ENCODE assay signal across 8 mouse cellular contexts in genomic region chr9:22051958-22052254, GRCm38 (mm10). TPM values are rescaled to one million over a fixed set of nuclear protein-coding genes. Genes with fewer than 3 reads are reported as not detected.
DNase-seq lines count a peak whose midpoint lies in the region; ATAC-seq lines count a peak whose summit lies in the region.

TSS of gene Elavl3 (minus strand) at chr9:22052023.

- H3K9ac ChIP-seq in intestine, embryonic 16.5 days (ENCODE audit: low read depth, low read length), result peak within 1 kb of the TSS; percentile 57
- no peak within 1 kb of the TSS for H3K9ac ChIP-seq in liver, embryonic 16.5 days (ENCODE audit: low read depth, low read length)
- no peak within 1 kb of the TSS for H3K9ac ChIP-seq in stomach, embryonic 15.5 days

- DNase-seq in adrenal gland, postnatal 36 days, result peak; percentile 24 to 40
- DNase-seq in adrenal gland, adult 2 months, result no peak
- DNase-seq in ES-CJ7 (ENCODE audit: low read depth, low spot score), result peak; percentile 72
- peak; percentile 73 for DNase-seq in embryonic facial prominence, embryonic 10.5 days (ENCODE audit: low spot score)
- no peak for DNase-seq in lung, postnatal 10 days

- H3K9me3 ChIP-seq in embryonic facial prominence, embryonic 10.5 days, result no peaks in the 10 kb centered on the region
- no peaks in the 10 kb centered on the region for H3K9me3 ChIP-seq in intestine, embryonic 16.5 days (ENCODE audit: control insufficient read depth, low read length)
- no peaks in the 10 kb centered on the region for H3K9me3 ChIP-seq in liver, embryonic 16.5 days (replicated peaks; ENCODE audit: control insufficient read depth, low read length)
- no peaks in the 10 kb centered on the region for H3K9me3 ChIP-seq in stomach, embryonic 15.5 days

- H3K4me2 ChIP-seq in intestine, embryonic 16.5 days (ENCODE audit: low read depth, low read length), result peak within 1 kb of the TSS; percentile 77
- peak within 1 kb of the TSS; percentile 56 for H3K4me2 ChIP-seq in liver, embryonic 16.5 days (ENCODE audit: low read depth, low read length)
- H3K4me2 ChIP-seq in stomach, embryonic 15.5 days, result peak within 1 kb of the TSS; percentile 78

- H3K36me3 ChIP-seq in embryonic facial prominence, embryonic 10.5 days (replicated peaks), result peaks cover 1% of the 10 kb centered on the region; the same call in 1 of the 2 replicates
- no peaks in the 10 kb centered on the region for H3K36me3 ChIP-seq in intestine, embryonic 16.5 days (ENCODE audit: control insufficient read depth, insufficient read depth, low read length)
- no peaks in the 10 kb centered on the region; the same call in 1 of the 2 replicates for H3K36me3 ChIP-seq in liver, embryonic 16.5 days (ENCODE audit: control insufficient read depth, insufficient read depth)
- H3K36me3 ChIP-seq in stomach, embryonic 15.5 days, result no peaks in the 10 kb centered on the region

- H3K4me3 ChIP-seq in embryonic facial prominence, embryonic 10.5 days, result peak within 1 kb of the TSS; percentile 65
- peak within 1 kb of the TSS; percentile 45 for H3K4me3 ChIP-seq in intestine, embryonic 16.5 days (ENCODE audit: low read length)
- H3K4me3 ChIP-seq in liver, embryonic 16.5 days (ENCODE audit: low read depth, low read length), result peak within 1 kb of the TSS; percentile 33
- peak within 1 kb of the TSS; percentile 37 for H3K4me3 ChIP-seq in stomach, embryonic 15.5 days (replicated peaks)

- 2% methylated on average over 18 of the region's 28 CpGs for WGBS in embryonic facial prominence, embryonic 10.5 days
- WGBS in intestine, embryonic 16.5 days, result 2% methylated on average over 27 of the region's 28 CpGs
- 3% methylated on average over 26 of the region's 28 CpGs for WGBS in liver, embryonic 16.5 days (ENCODE audit: insufficient replicate concordance)
- 2% methylated on average over 25 of the region's 28 CpGs for WGBS in stomach, embryonic 15.5 days

- peaks cover 85% of the 10 kb centered on the region for H3K27me3 ChIP-seq in embryonic facial prominence, embryonic 10.5 days (replicated peaks; ENCODE audit: low read depth, poor library complexity, severe bottlenecking)
- peaks cover 42% of the 10 kb centered on the region for H3K27me3 ChIP-seq in intestine, embryonic 16.5 days (replicated peaks; ENCODE audit: control insufficient read depth, insufficient read depth, low read length)
- peaks cover 62% of the 10 kb centered on the region for H3K27me3 ChIP-seq in liver, embryonic 16.5 days (ENCODE audit: control insufficient read depth, insufficient read depth, low read depth, low read length)
- peaks cover 50% of the 10 kb centered on the region for H3K27me3 ChIP-seq in stomach, embryonic 15.5 days (replicated peaks)

- peak within 1 kb of the TSS; percentile 80 for H3K27ac ChIP-seq in embryonic facial prominence, embryonic 10.5 days (replicated peaks)
- H3K27ac ChIP-seq in intestine, embryonic 16.5 days (ENCODE audit: low read length), result no peak within 1 kb of the TSS
- no peak within 1 kb of the TSS for H3K27ac ChIP-seq in liver, embryonic 16.5 days (ENCODE audit: low read length)
- no peak within 1 kb of the TSS for H3K27ac ChIP-seq in stomach, embryonic 15.5 days

- no peak for ATAC-seq in intestine, embryonic 16.5 days
- ATAC-seq in liver, embryonic 16.5 days (ENCODE audit: low read depth), result no peak
- no peak; the same call in 1 of the 2 replicates for ATAC-seq in stomach, embryonic 15.5 days (ENCODE audit: insufficient read depth, low FRiP score, low read depth)

- peaks cover 54% of the 10 kb centered on the region for H3K4me1 ChIP-seq in embryonic facial prominence, embryonic 10.5 days
- H3K4me1 ChIP-seq in intestine, embryonic 16.5 days (ENCODE audit: control insufficient read depth, insufficient read depth, low read length), result peaks cover 23% of the 10 kb centered on the region
- H3K4me1 ChIP-seq in liver, embryonic 16.5 days (ENCODE audit: control insufficient read depth, low read depth, low read length), result peaks cover 28% of the 10 kb centered on the region
- H3K4me1 ChIP-seq in stomach, embryonic 15.5 days, result peaks cover 23% of the 10 kb centered on the region

RNA-seq across cellular contexts. Expression of gene Elavl3, which starts in this region (rescaled TPM):
- total RNA-seq in adrenal gland, postnatal 36 days (2021), result 1 to 10 TPM; 1.1 to 2.0 TPM
- 1 to 10 TPM; 2.1 to 2.4 TPM for total RNA-seq in adrenal gland, adult 2 months (2021)
- polyA plus RNA-seq in adrenal gland, adult 2 months (2012; rRNA removed), result 1.3 and 1.7 TPM in 2 replicates
- 8.2 and 10.1 TPM in 2 replicates for polyA plus RNA-seq in embryonic facial prominence, embryonic 10.5 days (2016; fragmentation: Nextera tagmentation; extraction: Ambion mirVana)
- polyA plus RNA-seq in intestine, embryonic 16.5 days (2015; fragmentation: Nextera tagmentation; extraction: Ambion mirVana), result 1.5 and 1.9 TPM in 2 replicates
- 0.04 TPM in 1 of 2 replicates, not detected in the other for polyA plus RNA-seq in liver, embryonic 16.5 days (2015; fragmentation: Nextera tagmentation; extraction: Ambion mirVana)
- 2.8 TPM in 2 replicates for polyA plus RNA-seq in stomach, embryonic 15.5 days (2015; fragmentation: Nextera tagmentation; extraction: Ambion mirVana)

Comparison
In these comparisons a context has a peak if more than half of its experiments do, and no peak if none do; other contexts are left out.
1. DNase-seq: peak in adrenal gland, postnatal 36 days (2 of 2), ES-CJ7 (single experiment) and embryonic facial prominence, embryonic 10.5 days (single experiment); none in adrenal gland, adult 2 months (single experiment) and lung, postnatal 10 days (single experiment).
2. Peak in every context shown above with its lines, with median percentiles within 50 percentile points of each other: H3K4me3 ChIP-seq and H3K4me2 ChIP-seq.